In the genomic region with DNA sequence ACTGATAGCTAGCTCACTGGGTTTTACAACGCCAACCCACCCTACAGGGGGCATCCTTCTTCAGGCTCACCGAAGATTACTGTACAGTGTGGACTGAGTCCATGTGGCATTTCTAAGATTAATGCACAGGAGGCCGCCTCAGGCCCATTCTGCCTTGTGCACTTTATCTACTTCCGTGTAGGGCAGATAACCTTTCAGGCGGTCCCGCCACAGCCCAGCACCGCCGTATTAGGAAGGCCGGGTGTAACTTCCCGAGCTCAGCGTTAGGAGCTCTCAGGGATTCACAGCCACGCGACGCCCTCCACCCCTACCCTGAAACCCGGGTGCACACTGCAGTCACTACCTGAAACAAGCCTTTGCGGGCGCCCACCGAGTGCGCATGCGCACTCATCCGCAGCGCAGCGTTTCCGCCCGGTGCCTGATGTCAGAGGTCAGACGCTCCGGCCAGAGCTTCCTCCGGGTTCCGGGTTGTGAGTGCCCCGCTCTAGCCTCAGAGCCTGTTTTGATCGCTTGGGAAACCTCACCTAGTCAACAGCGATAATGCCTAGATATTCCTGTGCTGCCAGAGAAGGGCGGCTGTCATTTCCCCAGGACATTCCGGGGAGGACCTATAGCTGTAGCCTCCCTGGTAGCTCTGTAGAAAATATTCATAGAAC, we compare ENCODE assay signal across 8 mouse cellular contexts. TPM values are rescaled to one million over a fixed set of nuclear protein-coding genes. Genes with fewer than 3 reads are reported as not detected.
DNase-seq lines count a peak whose midpoint lies in the region; ATAC-seq and TF ChIP-seq lines count a peak whose summit lies in the region.

No protein-coding gene starts in this region.

- peak; percentile 91; the same call in 1 of the 2 replicates for TF ChIP-seq POLR2A in bone marrow, adult 2 months (IDR thresholded peaks at IDR 0.05; ENCODE audit: borderline replicate concordance, control insufficient read depth, low read depth, low read length)
- peak; percentile 71 for TF ChIP-seq POLR2A in embryonic fibroblast, embryonic 13.5 days (IDR thresholded peaks at IDR 0.05; ENCODE audit: low read depth, low read length)
- 0 out of 2 replicates have a peak, but pooled peaks have one; percentile 38 for TF ChIP-seq POLR2A in limb, embryonic 14.5 days (IDR thresholded peaks at IDR 0.05; ENCODE audit: borderline replicate concordance, extremely low read depth, insufficient read depth, insufficient read length)
- TF ChIP-seq POLR2A in spleen, adult 2 months (IDR thresholded peaks at IDR 0.05; ENCODE audit: low read depth, low read length), result peak; percentile 54; the same call in 1 of the 2 replicates

- peak overlapping the region; percentile 63 for H3K9ac ChIP-seq in limb, embryonic 14.5 days (ENCODE audit: low read depth, low read length, severe bottlenecking)
- H3K9ac ChIP-seq in midbrain, embryonic 16.5 days (ENCODE audit: low read depth, low read length), result peak overlapping the region; percentile 72

- WGBS in bone marrow, adult 2 months, result 2% methylated on average over 34 of the region's 34 CpGs
- WGBS in limb, embryonic 14.5 days, result 5% methylated on average over 34 of the region's 34 CpGs
- 4% methylated on average over 34 of the region's 34 CpGs for WGBS in midbrain, embryonic 16.5 days
- WGBS in spleen, adult 2 months, result 2% methylated on average over 34 of the region's 34 CpGs

- H3K4me3 ChIP-seq in bone marrow, adult 2 months (replicated peaks; ENCODE audit: control insufficient read depth, low read depth, low read length), result peak overlapping the region; percentile 90
- H3K4me3 ChIP-seq in embryonic fibroblast, embryonic 13.5 days (ENCODE audit: insufficient read depth, low read length), result peak overlapping the region; percentile 70
- H3K4me3 ChIP-seq in limb, embryonic 14.5 days (replicated peaks; ENCODE audit: low read length), result peak overlapping the region; percentile 55
- peak overlapping the region; percentile 51 for H3K4me3 ChIP-seq in midbrain, embryonic 16.5 days (ENCODE audit: low read depth, low read length)
- H3K4me3 ChIP-seq in spleen, adult 2 months (ENCODE audit: extremely low read depth, insufficient read depth, insufficient read length), result peak overlapping the region; percentile 98

- no peaks in the 10 kb centered on the region for H3K27me3 ChIP-seq in limb, embryonic 14.5 days (ENCODE audit: control insufficient read depth, insufficient read depth, low read length)
- H3K27me3 ChIP-seq in midbrain, embryonic 16.5 days (ENCODE audit: control insufficient read depth, insufficient read depth, low read depth, low read length), result no peaks in the 10 kb centered on the region
- no peaks in the 10 kb centered on the region for H3K27me3 ChIP-seq in spleen, adult 2 months (ENCODE audit: control insufficient read depth, insufficient read depth, low read length)

- TF ChIP-seq CTCF in bone marrow, adult 2 months (IDR thresholded peaks at IDR 0.05; ENCODE audit: control insufficient read depth, insufficient read depth, low read length), result no peak; the same call in 1 of the 2 replicates
- no peak for TF ChIP-seq CTCF in embryonic fibroblast, embryonic 13.5 days (IDR thresholded peaks at IDR 0.05; ENCODE audit: borderline replicate concordance, insufficient read depth, low read length)
- no peak for TF ChIP-seq CTCF in spleen, adult 2 months (IDR thresholded peaks at IDR 0.05; ENCODE audit: extremely low read depth, insufficient read depth, insufficient read length, insufficient replicate concordance)

- H3K4me1 ChIP-seq in bone marrow, adult 2 months (ENCODE audit: control insufficient read depth, insufficient read depth, low read length), result peaks cover 5% of the 10 kb centered on the region; the same call in 1 of the 2 replicates
- no peaks in the 10 kb centered on the region for H3K4me1 ChIP-seq in embryonic fibroblast, embryonic 13.5 days (ENCODE audit: control insufficient read depth, insufficient read depth, low read length)
- H3K4me1 ChIP-seq in limb, embryonic 14.5 days (ENCODE audit: control insufficient read depth, insufficient read depth, low read length), result peaks cover 4% of the 10 kb centered on the region
- H3K4me1 ChIP-seq in midbrain, embryonic 16.5 days (ENCODE audit: control insufficient read depth, insufficient read depth, low read length), result peaks cover 10% of the 10 kb centered on the region
- H3K4me1 ChIP-seq in spleen, adult 2 months (ENCODE audit: control insufficient read depth, insufficient read depth, insufficient read length), result peaks cover 3% of the 10 kb centered on the region; the same call in 1 of the 2 replicates

- DNase-seq in 3T3-L1 (ENCODE audit: low read depth, low spot score), result peak; percentile 81
- DNase-seq in heart, adult 9 months (ENCODE audit: low spot score in 2 of 2), result peak; percentile 90 to 93
- peak; percentile 92 for DNase-seq in kidney, adult 9 months
- DNase-seq in limb, embryonic 14.5 days (ENCODE audit: low spot score), result peak; percentile 64
- DNase-seq in spleen, adult 2 months (ENCODE audit: low read depth in 1 of 2, low spot score in 2 of 2), result peak; percentile 61 to 87

- H3K27ac ChIP-seq in bone marrow, adult 2 months (ENCODE audit: control insufficient read depth, insufficient read depth, low read depth, low read length, poor library complexity), result peak overlapping the region; percentile 94
- H3K27ac ChIP-seq in embryonic fibroblast, embryonic 13.5 days (ENCODE audit: insufficient read depth, low read length), result peak overlapping the region; percentile 71
- peak overlapping the region; percentile 11 for H3K27ac ChIP-seq in limb, embryonic 14.5 days (replicated peaks; ENCODE audit: low read depth, low read length)
- peak overlapping the region; percentile 71 for H3K27ac ChIP-seq in midbrain, embryonic 16.5 days (ENCODE audit: low read length)
- H3K27ac ChIP-seq in spleen, adult 2 months (ENCODE audit: insufficient read depth, low read length), result peak overlapping the region; percentile 99

- H3K9me3 ChIP-seq in limb, embryonic 14.5 days (ENCODE audit: control insufficient read depth, low read length), result no peaks in the 10 kb centered on the region
- no peaks in the 10 kb centered on the region for H3K9me3 ChIP-seq in midbrain, embryonic 16.5 days (replicated peaks; ENCODE audit: control insufficient read depth, low read length, poor library complexity, severe bottlenecking)

- no peaks in the 10 kb centered on the region; the same call in 1 of the 2 replicates for H3K36me3 ChIP-seq in limb, embryonic 14.5 days (ENCODE audit: control insufficient read depth, insufficient read depth, low read length)
- no peaks in the 10 kb centered on the region for H3K36me3 ChIP-seq in midbrain, embryonic 16.5 days (ENCODE audit: control insufficient read depth, insufficient read depth, low read length)
- peaks cover 4% of the 10 kb centered on the region; the same call in 1 of the 2 replicates for H3K36me3 ChIP-seq in spleen, adult 2 months (ENCODE audit: control insufficient read depth, insufficient read depth, low read length)

- ATAC-seq in limb, embryonic 14.5 days (ENCODE audit: low FRiP score, low read depth), result peak; percentile 89
- ATAC-seq in midbrain, embryonic 16.5 days, result peak; percentile 93

- peak overlapping the region; percentile 59 for H3K4me2 ChIP-seq in limb, embryonic 14.5 days (replicated peaks; ENCODE audit: low read depth, low read length, severe bottlenecking)
- peak overlapping the region; percentile 56 for H3K4me2 ChIP-seq in midbrain, embryonic 16.5 days (ENCODE audit: low read length)

RNA-seq across cellular contexts. Expression of a gene that starts 6.0 kb away (rescaled TPM):
- 10.9 and 12.7 TPM in 2 replicates for polyA plus RNA-seq in bone marrow, adult 2 months (2011; ENCODE audit: insufficient read depth, insufficient read length, low replicate concordance, missing spikeins)
- polyA plus RNA-seq in embryonic fibroblast, embryonic 13.5 days (2011; ENCODE audit: insufficient read length, low read depth, missing spikeins), result 30.9 and 45.1 TPM in 2 replicates
- 22.1 and 22.8 TPM in 2 replicates for polyA plus RNA-seq in limb, embryonic 14.5 days (2012; rRNA removed)
- 45.3 and 47.3 TPM in 2 replicates for polyA plus RNA-seq in limb, embryonic 14.5 days (2014; fragmentation: Nextera tagmentation; extraction: Ambion mirVana)
- 24.6 and 26.1 TPM in 2 replicates for polyA plus RNA-seq in midbrain, embryonic 16.5 days (2015; fragmentation: Nextera tagmentation; extraction: Ambion mirVana)
- 19.8 and 27.1 TPM in 2 replicates for polyA plus RNA-seq in spleen, adult 2 months (2012; rRNA removed)

RNA-seq across cellular contexts. Expression of a gene that starts 6.5 kb away (rescaled TPM):
- polyA plus RNA-seq in bone marrow, adult 2 months (2011; ENCODE audit: insufficient read depth, insufficient read length, low replicate concordance, missing spikeins), result 2.3 and 3.6 TPM in 2 replicates
- 7.7 and 8.1 TPM in 2 replicates for polyA plus RNA-seq in embryonic fibroblast, embryonic 13.5 days (2011; ENCODE audit: insufficient read length, low read depth, missing spikeins)
- 4.6 and 4.8 TPM in 2 replicates for polyA plus RNA-seq in limb, embryonic 14.5 days (2012; rRNA removed)
- 1.3 and 1.9 TPM in 2 replicates for polyA plus RNA-seq in limb, embryonic 14.5 days (2014; fragmentation: Nextera tagmentation; extraction: Ambion mirVana)
- 2.5 and 2.8 TPM in 2 replicates for polyA plus RNA-seq in midbrain, embryonic 16.5 days (2015; fragmentation: Nextera tagmentation; extraction: Ambion mirVana)
- 2.7 and 2.9 TPM in 2 replicates for polyA plus RNA-seq in spleen, adult 2 months (2012; rRNA removed)

Comparison
In these comparisons a context has a peak if more than half of its experiments do, and no peak if none do; other contexts are left out.
1. Peak in every context shown above with its lines: DNase-seq, ATAC-seq, H3K4me3 ChIP-seq and H3K27ac ChIP-seq.
2. H3K27ac ChIP-seq: peak in every context shown above with its lines; median percentile 99 in spleen, adult 2 months; 94 in bone marrow, adult 2 months; 71 in embryonic fibroblast, embryonic 13.5 days; 71 in midbrain, embryonic 16.5 days; 11 in limb, embryonic 14.5 days.
3. POLR2A ChIP-seq: peak in every context shown above with its lines; median percentile 91 in bone marrow, adult 2 months; 71 in embryonic fibroblast, embryonic 13.5 days; 54 in spleen, adult 2 months; 38 in limb, embryonic 14.5 days.